Mouse (Mus musculus) adrenal gland, adult 8-10 months (tissue): ENCODE data around the gene Ushbp1. TPM values are rescaled to one million over a fixed set of nuclear protein-coding genes. Genes with fewer than 3 reads are reported as not detected.
"Not testable (repeated sequence)": the region's sequence is repeated elsewhere in the genome, so short reads cannot be mapped to it uniquely, and the experiment has no call there.

Experiments
- DNase-seq: peaks from one replicate; pipeline ENCODE4 v3.0.0; 2022
- total RNA-seq, 4 experiments: library from RNA; stranded (reverse); gene quantifications; 2 replicates each; pipeline ENCODE4 v1.2.4; 2022

Ushbp1 gene
- 10 to 100 TPM; 11.4 to 25.1 (median 18.2) TPM for total RNA-seq

GRCm38 (mm10) chr8:71395629-71396028 is at the start of gene Ushbp1:
Gene Ushbp1 (minus strand): TSS chr8:71395802.
- DNase-seq: peak; percentile 53

DNA sequence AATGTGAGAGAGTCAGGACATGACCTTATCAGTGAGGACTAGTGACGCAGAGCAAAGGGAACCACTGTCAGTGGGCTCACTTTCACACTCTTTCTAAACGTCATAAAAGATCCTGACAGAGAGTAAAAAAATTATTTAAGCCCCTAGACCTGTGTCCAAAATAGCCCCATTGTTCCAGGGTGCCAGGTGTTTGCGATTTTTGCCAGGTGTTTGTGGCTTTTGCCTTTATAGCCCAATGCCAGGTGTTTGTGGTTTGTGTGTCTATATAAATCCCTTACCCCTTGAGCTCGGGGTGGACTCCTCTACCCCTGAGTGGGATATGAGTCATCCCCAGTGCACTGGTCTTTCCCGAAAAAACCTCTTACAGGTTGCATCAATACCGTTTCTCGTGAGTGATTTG is 49.5 kb upstream of the Ushbp1 start:
- DNase-seq: no peak

GRCm38 (mm10) chr8:71441404-71441803 is 45.8 kb upstream of the Ushbp1 start:
- no peak for DNase-seq

- no peak for DNase-seq
These were observed 41.4 kb upstream of the Ushbp1 start for GRCm38 (mm10) chr8:71437041-71437440.

DNA sequence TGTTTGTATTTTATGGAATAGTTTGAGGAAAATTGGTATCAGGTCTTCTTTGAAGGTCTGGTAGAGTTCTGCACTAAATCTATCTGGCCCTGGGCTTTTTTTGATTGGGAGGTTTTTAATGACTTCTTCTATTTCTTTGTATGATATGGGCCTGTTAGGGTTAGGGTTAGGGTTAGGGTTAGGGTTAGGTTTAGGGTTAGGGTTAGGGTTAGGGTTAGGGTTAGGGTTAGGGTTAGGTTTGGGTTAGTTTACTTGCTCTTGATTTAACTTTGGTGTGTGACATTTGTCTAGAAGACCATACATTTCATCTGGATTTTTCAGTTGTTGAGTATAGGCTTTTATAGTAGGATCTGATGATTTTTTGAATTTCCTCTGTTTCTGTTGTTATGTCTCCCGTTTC is 37.3 kb upstream of the Ushbp1 start:
- DNase-seq: not testable (repeated sequence)

- no peak for DNase-seq
These were observed 26.5 kb upstream of the Ushbp1 start for GRCm38 (mm10) chr8:71422121-71422520.

DNA sequence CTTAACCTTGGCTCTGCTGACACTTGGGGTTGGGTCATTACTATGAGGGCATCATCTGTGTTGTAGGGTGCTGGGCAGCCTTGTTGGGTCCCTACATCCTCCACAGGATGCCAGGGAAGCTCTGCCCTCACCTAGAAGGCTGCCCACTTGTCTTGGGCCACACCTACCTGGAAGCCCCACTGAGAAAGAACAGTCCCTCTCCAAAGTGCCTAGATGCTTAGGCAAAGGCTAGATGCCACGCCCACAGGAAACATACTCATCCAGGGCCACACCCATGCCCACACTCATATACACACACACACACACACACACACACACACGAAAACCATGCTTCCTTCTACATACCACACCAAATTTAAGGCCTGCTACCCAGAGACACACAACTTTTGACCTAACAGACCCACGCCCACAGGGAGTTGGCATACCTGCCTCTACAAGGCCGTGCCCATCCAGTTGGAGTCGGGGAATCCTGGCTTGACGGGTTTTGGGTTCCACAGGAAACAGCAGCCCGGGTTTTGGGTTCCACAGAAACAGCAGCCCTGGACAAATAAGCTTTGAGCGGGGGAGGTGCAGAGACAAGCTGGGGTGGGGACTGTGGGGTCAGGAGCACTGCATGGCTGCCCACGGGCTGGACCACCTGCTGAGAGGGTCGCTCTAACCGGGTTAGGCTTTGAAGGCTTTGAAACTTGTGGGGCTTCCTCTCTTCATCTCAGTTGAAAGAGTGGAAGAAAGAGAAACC is 16.1 kb upstream of the Ushbp1 start:
- no peak for DNase-seq

DNA sequence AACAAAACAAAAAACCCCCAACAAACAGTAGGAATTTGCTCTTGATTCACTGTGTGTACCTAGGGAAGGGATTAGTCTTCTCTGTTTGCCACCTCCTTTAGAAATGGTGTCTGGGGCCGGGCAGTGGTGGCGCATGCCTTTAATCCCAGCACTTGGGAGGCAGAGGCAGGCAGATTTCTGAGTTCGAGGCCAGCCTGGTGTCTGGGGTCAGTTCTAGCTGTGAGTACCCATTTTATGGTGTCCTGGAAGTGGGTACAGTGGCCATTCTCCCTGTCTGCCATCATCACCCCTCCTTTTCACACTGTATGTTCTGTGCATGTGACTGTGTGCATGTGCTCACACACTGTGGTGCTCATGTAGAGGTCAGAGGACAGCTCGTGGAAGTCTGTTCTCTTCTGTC is 12.6 kb upstream of the Ushbp1 start:
- DNase-seq: no peak

DNA sequence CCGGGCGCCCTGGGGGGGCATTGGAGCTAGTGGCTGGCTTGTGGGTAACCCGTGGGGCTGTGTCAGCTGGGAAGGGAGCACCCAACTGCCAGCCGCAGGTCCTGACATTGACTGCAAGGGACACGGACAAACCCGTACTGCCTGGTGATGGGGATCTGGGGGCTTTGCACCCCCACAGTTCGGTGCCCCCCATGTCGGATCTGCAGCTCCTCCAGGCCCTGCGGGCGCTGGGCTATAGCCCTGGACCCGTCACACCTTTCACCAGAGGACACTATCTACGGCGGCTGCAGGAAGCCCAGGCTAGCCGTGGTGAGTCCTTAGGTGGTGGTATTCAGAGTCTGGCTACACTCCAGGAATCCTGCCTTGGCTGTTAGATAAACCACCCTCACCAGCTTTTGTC is 11.8 kb upstream of the Ushbp1 start:
- no peak for DNase-seq

DNA sequence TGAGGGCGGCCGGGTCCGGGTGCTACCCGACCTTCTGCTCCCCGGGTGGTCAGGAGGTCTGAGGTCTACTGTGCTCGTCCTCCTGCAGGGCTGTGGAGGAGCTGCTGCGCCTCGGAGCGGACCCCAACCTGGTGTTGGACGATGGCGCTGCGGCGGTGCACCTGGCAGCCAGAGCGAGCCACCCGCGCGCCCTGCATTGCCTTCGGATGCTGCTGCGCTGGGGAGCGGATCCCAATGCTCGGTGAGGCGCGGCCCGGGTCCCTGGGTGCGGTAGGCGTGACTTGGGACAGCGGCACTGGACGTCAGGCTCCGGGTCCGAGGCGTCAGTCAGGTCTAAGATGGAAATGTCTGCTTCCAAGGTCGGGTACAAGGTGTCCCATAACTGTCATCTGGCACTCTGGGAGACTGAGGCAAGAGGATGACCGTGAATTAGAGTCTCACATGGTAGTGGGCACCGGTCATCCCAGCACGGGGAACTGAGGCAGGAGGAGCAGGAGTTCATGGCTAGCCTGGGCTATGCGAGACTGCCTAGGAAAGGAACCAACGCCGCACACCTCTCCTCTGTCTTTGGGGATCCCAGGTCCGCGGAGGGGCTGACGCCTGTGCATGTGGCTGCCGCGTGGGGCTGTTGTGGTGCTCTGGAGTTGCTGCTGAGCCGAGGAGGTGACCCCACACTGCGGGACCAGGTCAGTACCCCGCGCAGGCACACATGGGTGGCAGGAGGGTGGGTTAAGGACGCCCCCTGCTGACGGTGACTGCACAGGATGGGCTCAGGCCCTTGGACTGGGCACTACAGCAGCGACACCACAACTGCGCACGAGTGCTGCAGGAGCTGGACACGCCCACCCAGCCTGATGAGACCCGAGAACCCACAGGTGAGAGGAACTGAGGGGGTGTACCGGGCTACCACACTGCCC is 10.8 kb upstream of the Ushbp1 start:
- DNase-seq: no peak

GRCm38 (mm10) chr8:71405401-71406098 is 9.9 kb upstream of the Ushbp1 start, which contains the start of gene Ankle1:
Gene Ankle1 (plus strand): TSS chr8:71406010.
- DNase-seq: peak; percentile 94

DNA sequence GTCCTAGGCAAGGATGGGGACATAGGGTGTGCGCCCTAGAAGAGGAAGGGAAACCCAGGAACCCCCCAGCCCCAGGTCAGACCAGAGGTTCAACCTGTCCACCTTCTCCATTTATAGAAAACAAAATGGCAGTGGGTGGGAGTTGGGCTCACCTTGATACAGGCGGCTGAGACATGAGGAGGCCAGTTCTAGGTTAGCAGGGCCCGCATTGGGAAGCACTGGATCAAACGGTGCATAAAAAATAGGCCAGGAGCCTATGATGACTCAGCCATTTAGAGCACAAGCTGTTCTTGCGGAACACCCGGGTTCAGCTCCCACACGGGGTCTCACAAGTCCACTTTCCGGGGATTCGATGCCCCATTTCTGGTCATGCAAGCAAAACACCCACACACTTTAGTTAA is 9.3 kb upstream of the Ushbp1 start:
- no peak for DNase-seq

- DNase-seq: no peak
These were observed 8.4 kb upstream of the Ushbp1 start for GRCm38 (mm10) chr8:71404011-71404410.

GRCm38 (mm10) chr8:71403107-71403885 is 7.7 kb upstream of the Ushbp1 start:
- no peak for DNase-seq

DNA sequence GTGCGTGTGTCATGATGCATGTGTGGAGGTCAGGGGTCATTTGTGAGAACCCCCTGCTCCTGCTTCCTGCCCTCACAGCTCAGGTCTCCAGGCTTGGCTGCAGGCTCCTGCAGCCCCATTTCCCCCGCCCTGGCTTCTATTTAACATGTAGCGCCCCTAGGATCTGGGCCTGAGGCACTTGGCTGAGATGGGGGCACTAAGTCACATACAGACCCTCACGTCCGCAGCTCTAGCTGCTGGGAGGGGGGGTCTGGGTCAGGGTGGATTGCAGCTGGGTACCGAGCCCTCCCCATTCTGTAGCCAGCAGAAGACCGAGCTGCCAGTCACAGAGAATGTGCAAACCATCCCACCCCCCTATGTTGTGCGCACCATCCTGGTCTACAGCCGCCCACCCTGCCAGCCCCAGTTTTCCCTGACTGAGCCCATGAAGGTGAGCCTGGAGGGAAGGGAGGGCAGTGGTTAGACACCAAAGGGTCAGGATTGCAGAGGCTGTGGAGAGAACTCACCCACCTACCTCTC is 6.9 kb upstream of the Ushbp1 start:
- no peak for DNase-seq

- no peak for DNase-seq
These were observed 5.9 kb upstream of the Ushbp1 start for GRCm38 (mm10) chr8:71401454-71401853.

DNA sequence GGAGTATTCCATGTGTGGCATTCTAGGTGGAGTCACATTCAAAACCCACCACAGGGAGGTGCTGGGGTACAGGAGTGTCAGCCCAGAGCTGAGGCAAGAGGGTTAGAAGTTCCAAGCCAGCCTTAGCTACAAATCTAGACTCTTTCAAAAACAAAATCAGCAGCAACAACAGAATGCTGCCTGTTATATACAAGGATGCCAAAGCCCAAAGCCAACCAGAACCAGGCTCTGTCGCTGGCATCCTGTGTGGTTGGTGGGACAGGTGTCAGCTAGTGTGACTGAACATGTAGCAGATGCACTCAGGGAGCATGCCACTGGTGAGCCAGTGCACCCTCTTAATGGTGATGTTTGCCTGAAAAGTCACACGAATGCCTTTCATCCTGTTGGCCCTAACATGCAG is 5.2 kb upstream of the Ushbp1 start:
- no peak for DNase-seq

DNA sequence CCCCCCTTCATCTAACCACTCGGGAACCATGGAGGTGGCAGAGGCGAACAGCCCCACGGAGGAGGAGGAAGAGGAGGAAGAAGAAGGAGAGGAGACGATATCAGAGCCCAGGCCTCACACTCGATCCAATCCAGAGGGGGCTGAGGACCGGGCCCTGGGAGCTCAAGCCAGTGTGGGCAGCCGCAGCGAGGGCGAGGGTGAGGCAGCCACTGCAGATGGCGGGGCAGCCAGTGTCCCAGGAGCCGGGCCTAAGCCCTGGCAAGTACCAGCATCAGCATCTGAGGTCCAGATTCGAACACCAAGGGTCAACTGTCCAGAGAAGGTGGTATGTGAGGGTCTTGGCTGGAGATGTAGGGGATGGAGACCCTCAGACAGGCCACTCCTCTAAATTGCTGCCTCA is 2.1 kb upstream of the Ushbp1 start:
- no peak for DNase-seq

GRCm38 (mm10) chr8:71396639-71397305 is 1.2 kb upstream of the Ushbp1 start, which contains the start of gene Babam1:
Gene Babam1 (plus strand): TSS chr8:71396861.
- peak; percentile 97 for DNase-seq

- no peak for DNase-seq
These were observed 531 bp downstream of the Ushbp1 start for GRCm38 (mm10) chr8:71395071-71395470.

- DNase-seq: no peak
These were observed 1.1 kb downstream of the Ushbp1 start for GRCm38 (mm10) chr8:71394481-71394880.
